Mouse (Mus musculus): ENCODE results near the gene Ctbp2. TPM values are rescaled to one million over a fixed set of nuclear protein-coding genes. Genes with fewer than 3 reads are reported as not detected.
A peak's percentile ranks its signal among the peaks of the same experiment; 100 is the strongest.

The Ctbp2 gene
- polyA plus RNA-seq, 1 experiment, result 82.6 TPM

- H3K27me3 ChIP-seq (replicated peaks), result peaks cover 24% of the 10 kb centered on the region
- TF ChIP-seq GATA1 (IDR thresholded peaks at IDR 0.05; ENCODE audit: borderline replicate concordance, low read length) (no peak), FLI1 (IDR thresholded peaks at IDR 0.05; ENCODE audit: low read length) (no peak)
- H3K4me3 ChIP-seq (replicated peaks), result no peak overlapping the region
- H3K4me1 ChIP-seq, result peaks cover 16% of the 10 kb centered on the region
- H3K9me3 ChIP-seq, result 0 out of 2 replicates have a peak, but pooled peaks cover 4% of the 10 kb centered on the region
- H3K36me3 ChIP-seq (replicated peaks; ENCODE audit: low read length), result no peaks in the 10 kb centered on the region
These were observed 31.5 kb upstream of the Ctbp2 start for GRCm38 (mm10) chr7:133155621-133156020.

- Histone ChIP-seq H3K27me3 (replicated peaks) (peaks cover 22% of the 10 kb centered on the region), H3K4me3 (replicated peaks) (no peak overlapping the region), H3K4me1 (peaks cover 16% of the 10 kb centered on the region), H3K9me3 (0 out of 2 replicates have a peak, but pooled peaks cover 4% of the 10 kb centered on the region), H3K36me3 (replicated peaks; ENCODE audit: low read length) (no peaks in the 10 kb centered on the region)
- no peak for TF ChIP-seq FLI1 (IDR thresholded peaks at IDR 0.05; ENCODE audit: low read length)
- TF ChIP-seq GATA1 (IDR thresholded peaks at IDR 0.05; ENCODE audit: borderline replicate concordance, low read length), result no peak
These were observed 30.7 kb upstream of the Ctbp2 start for GRCm38 (mm10) chr7:133154846-133155245.

GRCm38 (mm10) chr7:133139689-133140336 lies 15.7 kb upstream of the Ctbp2 start:
- peaks cover 3% of the 10 kb centered on the region; the same call in 1 of the 2 replicates for H3K4me1 ChIP-seq
- H3K36me3 ChIP-seq (replicated peaks; ENCODE audit: low read length), result no peaks in the 10 kb centered on the region
- no peak for TF ChIP-seq GATA1 (IDR thresholded peaks at IDR 0.05; ENCODE audit: borderline replicate concordance, low read length)
- TF ChIP-seq FLI1 (IDR thresholded peaks at IDR 0.05; ENCODE audit: low read length), result no peak
- H3K4me3 ChIP-seq (replicated peaks), result no peak overlapping the region
- H3K9me3 ChIP-seq, result peaks cover 8% of the 10 kb centered on the region; the same call in 1 of the 2 replicates
- peaks cover 15% of the 10 kb centered on the region for H3K27me3 ChIP-seq (replicated peaks)

GRCm38 (mm10) chr7:133133552-133133951 lies 9.4 kb upstream of the Ctbp2 start:
- no peak for TF ChIP-seq GATA1 (IDR thresholded peaks at IDR 0.05; ENCODE audit: borderline replicate concordance, low read length)
- TF ChIP-seq FLI1 (IDR thresholded peaks at IDR 0.05; ENCODE audit: low read length), result no peak
- H3K36me3 ChIP-seq (replicated peaks; ENCODE audit: low read length), result no peaks in the 10 kb centered on the region
- no peak overlapping the region for H3K4me3 ChIP-seq (replicated peaks)
- H3K27me3 ChIP-seq (replicated peaks), result peaks cover 20% of the 10 kb centered on the region
- H3K4me1 ChIP-seq, result no peaks in the 10 kb centered on the region; the same call in 1 of the 2 replicates
- H3K9me3 ChIP-seq, result peaks cover 17% of the 10 kb centered on the region

- Histone ChIP-seq H3K27me3 (replicated peaks) (peaks cover 22% of the 10 kb centered on the region), H3K4me1 (no peaks in the 10 kb centered on the region; the same call in 1 of the 2 replicates), H3K9me3 (peaks cover 22% of the 10 kb centered on the region), H3K4me3 (replicated peaks) (no peak overlapping the region), H3K36me3 (replicated peaks; ENCODE audit: low read length) (no peaks in the 10 kb centered on the region)
- TF ChIP-seq GATA1 (IDR thresholded peaks at IDR 0.05; ENCODE audit: borderline replicate concordance, low read length) (no peak), FLI1 (IDR thresholded peaks at IDR 0.05; ENCODE audit: low read length) (no peak)
These were observed 8.5 kb upstream of the Ctbp2 start for GRCm38 (mm10) chr7:133132702-133133101.

GRCm38 (mm10) chr7:133124701-133125485 lies 739 bp upstream of the Ctbp2 start:
- TF ChIP-seq FLI1 (IDR thresholded peaks at IDR 0.05; ENCODE audit: low read length), result no peak
- TF ChIP-seq GATA1 (IDR thresholded peaks at IDR 0.05; ENCODE audit: borderline replicate concordance, low read length), result no peak
- Histone ChIP-seq H3K9me3 (peaks cover 15% of the 10 kb centered on the region), H3K4me1 (peaks cover 25% of the 10 kb centered on the region), H3K4me3 (replicated peaks) (peak overlapping the region; percentile 96), H3K27me3 (replicated peaks) (peaks cover 16% of the 10 kb centered on the region), H3K36me3 (replicated peaks; ENCODE audit: low read length) (no peaks in the 10 kb centered on the region)

GRCm38 (mm10) chr7:133123244-133123998 lies 733 bp downstream of the Ctbp2 start, which contains the start of gene Fgfr2:
Gene Fgfr2, minus strand, starts transcription at chr7:133123350.
- Histone ChIP-seq H3K27me3 (replicated peaks) (peaks cover 4% of the 10 kb centered on the region), H3K4me3 (replicated peaks) (peak within 1 kb of the TSS; percentile 96), H3K9me3 (peaks cover 3% of the 10 kb centered on the region), H3K36me3 (replicated peaks; ENCODE audit: low read length) (no peaks in the 10 kb centered on the region), H3K4me1 (peaks cover 39% of the 10 kb centered on the region)
- TF ChIP-seq FLI1 (IDR thresholded peaks at IDR 0.05; ENCODE audit: low read length) (no peak), GATA1 (IDR thresholded peaks at IDR 0.05; ENCODE audit: borderline replicate concordance, low read length) (no peak)

GRCm38 (mm10) chr7:133122379-133123243 lies 1.5 kb downstream of the Ctbp2 start:
- Histone ChIP-seq H3K4me3 (replicated peaks) (peak overlapping the region; percentile 96), H3K4me1 (peaks cover 48% of the 10 kb centered on the region), H3K27me3 (replicated peaks) (peaks cover 4% of the 10 kb centered on the region), H3K36me3 (replicated peaks; ENCODE audit: low read length) (no peaks in the 10 kb centered on the region), H3K9me3 (no peaks in the 10 kb centered on the region)
- TF ChIP-seq FLI1 (IDR thresholded peaks at IDR 0.05; ENCODE audit: low read length), result no peak

All from megakaryocyte, embryonic 14.5 days (primary cell).